Comparison of ENCODE assay signal across 13 mouse cellular contexts in the genomic region with DNA sequence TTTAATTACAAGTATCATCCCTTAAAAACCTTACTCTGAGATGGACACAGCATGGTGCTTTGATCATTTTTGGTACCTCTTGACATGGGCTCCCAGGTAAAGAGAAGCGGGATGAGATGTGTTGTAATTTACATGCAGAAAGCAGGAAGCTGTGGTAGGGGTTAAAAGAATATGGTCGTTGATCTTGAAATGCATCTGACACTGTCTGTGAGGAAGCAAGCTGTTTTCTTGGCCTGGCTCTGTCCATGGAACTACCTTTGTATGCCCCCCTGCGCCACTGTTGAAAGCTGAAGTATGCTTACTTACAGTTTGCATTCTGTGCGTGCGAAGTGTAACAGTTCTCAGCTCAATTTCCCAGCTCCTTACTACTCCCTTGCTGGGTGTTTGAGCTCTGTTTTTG.
"Had no signal": no experiment of that assay in that cellular context is flagged by ENCODE, and none has a peak within 500 bp of the region (broad histone marks: within the 10 kb centered on the region; RNA-seq: fewer than 3 reads in every experiment).

No protein-coding gene starts in this region.

- DNase-seq: kidney, adult 18-20 months; kidney, adult 9 months; kidney, postnatal 14 days; layer of hippocampus, adult 9-11 months; liver; lung, adult 18-20 months; lung, postnatal 10 days; lung, postnatal 36 days; right cerebral cortex, adult 18-20 months; right cerebral cortex, postnatal 14 days; right cerebral cortex, postnatal 4 days had no signal

- ATAC-seq: liver, embryonic 12.5 days; midbrain, embryonic 15.5 days had no signal
